Mouse (Mus musculus) left cerebral cortex, adult 11 months (tissue): ENCODE measurements around the gene Yif1a.

Source experiments
- DNase-seq: peaks from one replicate; pipeline ENCODE4 v3.0.0; 2022; ENCODE audit warnings: low spot score

Yif1a gene

GRCm38 (mm10) chr19:5060365-5061330 lies 27.7 kb upstream of the Yif1a start:
- DNase-seq, result no peak

- no peak for DNase-seq
These were observed 26.3 kb upstream of the Yif1a start for GRCm38 (mm10) chr19:5062041-5062440.

GRCm38 (mm10) chr19:5062446-5062845 lies 25.9 kb upstream of the Yif1a start:
- no peak for DNase-seq

- DNase-seq, result no peak
These were observed 23.2 kb upstream of the Yif1a start for GRCm38 (mm10) chr19:5065104-5065503.

- no peak for DNase-seq
These were observed 21.1 kb upstream of the Yif1a start for GRCm38 (mm10) chr19:5067040-5067799.

GRCm38 (mm10) chr19:5067867-5068569 lies 20.3 kb upstream of the Yif1a start, which contains the start of gene Cd248:
Gene Cd248, plus strand, starts transcription at chr19:5068078.
- no peak for DNase-seq

GRCm38 (mm10) chr19:5068570-5069234 lies 19.6 kb upstream of the Yif1a start:
- DNase-seq, result no peak

GRCm38 (mm10) chr19:5069486-5069885 lies 18.9 kb upstream of the Yif1a start:
- no peak for DNase-seq

GRCm38 (mm10) chr19:5069978-5070377 lies 18.4 kb upstream of the Yif1a start:
- DNase-seq, result no peak

GRCm38 (mm10) chr19:5071077-5071476 lies 17.3 kb upstream of the Yif1a start:
- no peak for DNase-seq

GRCm38 (mm10) chr19:5071545-5072369 lies 16.6 kb upstream of the Yif1a start:
- DNase-seq, result no peak

GRCm38 (mm10) chr19:5072389-5073019 lies 15.8 kb upstream of the Yif1a start:
- no peak for DNase-seq

- DNase-seq, result no peak
These were observed 15.3 kb upstream of the Yif1a start for GRCm38 (mm10) chr19:5073028-5073427.

- no peak for DNase-seq
These were observed 14.8 kb upstream of the Yif1a start for GRCm38 (mm10) chr19:5073518-5073917.

GRCm38 (mm10) chr19:5079279-5079678 lies 9.1 kb upstream of the Yif1a start:
- DNase-seq, result no peak

GRCm38 (mm10) chr19:5082005-5082404 lies 6.3 kb upstream of the Yif1a start:
- no peak for DNase-seq

- no peak for DNase-seq
These were observed 5.7 kb upstream of the Yif1a start for GRCm38 (mm10) chr19:5082596-5082995.

- no peak for DNase-seq
These were observed 4.1 kb upstream of the Yif1a start for GRCm38 (mm10) chr19:5083961-5084833.

GRCm38 (mm10) chr19:5084834-5085144 lies 3.5 kb upstream of the Yif1a start:
- DNase-seq, result no peak
